Mouse (Mus musculus) brain, embryonic 14.5 days (tissue): Measurements from ENCODE around the gene Agpat3. TPM values are rescaled to one million over a fixed set of nuclear protein-coding genes. Genes with fewer than 3 reads are reported as not detected.

Experiments
- DNase-seq: peaks from one replicate; pipeline ENCODE4 v3.0.0-alpha.2; 2011; ENCODE audit warnings: low read depth
- CTCF ChIP-seq: fragments of 200-500 bp; IDR thresholded peaks from 2 replicates; pipeline ENCODE4 v1.5.1; 2012; ENCODE audit warnings: inconsistent platforms, mild to moderate bottlenecking, moderate library complexity, borderline replicate concordance; ENCODE audit not compliant: insufficient read depth, insufficient read length; ENCODE audit errors: extremely low read depth
- POLR2A ChIP-seq: fragments of 200-500 bp; IDR thresholded peaks from 2 replicates; pipeline ENCODE4 v1.6.1; 2012; ENCODE audit warnings: mild to moderate bottlenecking, inconsistent platforms, borderline replicate concordance; ENCODE audit not compliant: poor library complexity, insufficient read depth, insufficient read length, severe bottlenecking; ENCODE audit errors: extremely low read depth
- polyA plus RNA-seq: library from polyadenylated mRNA; depleted of rRNA; stranded (reverse); fragments of >200 nt; gene quantifications from 2 replicates; pipeline ENCODE4 v1.2.3, GENCODE M21; 2012

Agpat3 gene
- polyA plus RNA-seq, 1 experiment, result 95.2 TPM

DNA sequence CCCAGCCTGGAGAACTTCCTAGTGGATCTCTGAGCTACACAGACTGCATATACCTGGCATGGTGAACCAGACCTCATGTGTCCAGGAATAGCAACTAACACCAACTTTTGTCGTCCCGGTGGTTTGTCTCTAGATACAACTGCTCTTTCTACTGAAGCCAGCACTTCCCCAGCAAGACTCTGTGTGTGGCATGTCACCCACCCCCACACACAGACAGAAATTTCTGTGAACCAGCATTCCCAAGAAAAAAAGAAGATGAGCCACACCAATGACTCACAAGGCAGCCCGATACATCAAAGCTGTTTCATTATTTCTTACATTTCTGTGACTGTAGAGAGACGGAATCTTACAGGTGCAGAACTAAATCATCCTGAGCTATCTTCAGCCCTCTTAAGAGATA is 52.2 kb downstream of the Agpat3 start:
- no peak for DNase-seq
- TF ChIP-seq POLR2A, result no peak
- no peak for TF ChIP-seq CTCF

DNA sequence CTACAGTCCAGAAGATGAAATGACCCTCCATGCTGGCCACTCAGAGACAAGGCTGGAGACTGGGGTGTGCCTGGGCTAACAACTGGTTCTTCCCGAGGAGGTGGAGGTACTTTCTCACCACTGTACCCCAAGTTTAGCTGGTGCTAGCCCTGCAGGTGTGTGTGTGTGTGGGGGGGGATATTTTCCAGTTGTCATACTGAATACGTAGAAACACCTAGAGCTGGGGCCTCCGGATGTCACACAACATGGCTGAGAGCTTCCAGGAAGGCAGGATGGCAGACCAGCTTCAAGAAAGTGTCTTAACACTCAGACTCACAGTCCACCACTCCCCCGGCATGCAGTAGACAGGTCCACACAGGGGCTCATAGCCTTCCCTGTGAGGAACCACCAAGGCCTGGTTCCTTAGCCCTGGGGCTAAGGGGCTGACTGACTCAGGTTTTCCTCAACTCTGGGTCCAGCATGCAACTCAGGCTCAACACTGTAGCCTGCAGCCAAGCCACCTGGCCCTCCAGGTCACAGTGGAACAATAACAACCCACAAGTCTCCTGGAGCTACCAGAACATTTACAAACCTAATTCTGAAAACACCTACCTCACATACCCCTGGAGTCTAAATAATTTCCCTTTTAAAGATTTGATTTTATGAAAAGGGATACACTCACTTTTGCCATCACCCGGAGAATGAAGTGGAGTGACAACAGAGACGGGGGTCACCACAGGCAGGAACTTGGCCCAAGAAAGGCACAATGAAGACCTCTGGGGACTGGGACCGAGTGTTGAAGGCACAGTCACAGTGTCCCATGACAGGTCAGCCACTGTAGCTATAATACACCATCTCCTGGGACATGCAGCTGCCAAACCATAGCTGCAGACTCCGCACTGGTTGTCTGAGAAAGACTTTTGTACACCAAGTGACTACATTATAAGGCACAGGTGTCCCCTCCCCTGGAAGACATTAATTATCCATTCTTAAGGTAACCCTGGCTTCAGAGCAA is 53.3 kb downstream of the Agpat3 start:
- DNase-seq, result no peak
- TF ChIP-seq POLR2A, result no peak
- TF ChIP-seq CTCF, result no peak

DNA sequence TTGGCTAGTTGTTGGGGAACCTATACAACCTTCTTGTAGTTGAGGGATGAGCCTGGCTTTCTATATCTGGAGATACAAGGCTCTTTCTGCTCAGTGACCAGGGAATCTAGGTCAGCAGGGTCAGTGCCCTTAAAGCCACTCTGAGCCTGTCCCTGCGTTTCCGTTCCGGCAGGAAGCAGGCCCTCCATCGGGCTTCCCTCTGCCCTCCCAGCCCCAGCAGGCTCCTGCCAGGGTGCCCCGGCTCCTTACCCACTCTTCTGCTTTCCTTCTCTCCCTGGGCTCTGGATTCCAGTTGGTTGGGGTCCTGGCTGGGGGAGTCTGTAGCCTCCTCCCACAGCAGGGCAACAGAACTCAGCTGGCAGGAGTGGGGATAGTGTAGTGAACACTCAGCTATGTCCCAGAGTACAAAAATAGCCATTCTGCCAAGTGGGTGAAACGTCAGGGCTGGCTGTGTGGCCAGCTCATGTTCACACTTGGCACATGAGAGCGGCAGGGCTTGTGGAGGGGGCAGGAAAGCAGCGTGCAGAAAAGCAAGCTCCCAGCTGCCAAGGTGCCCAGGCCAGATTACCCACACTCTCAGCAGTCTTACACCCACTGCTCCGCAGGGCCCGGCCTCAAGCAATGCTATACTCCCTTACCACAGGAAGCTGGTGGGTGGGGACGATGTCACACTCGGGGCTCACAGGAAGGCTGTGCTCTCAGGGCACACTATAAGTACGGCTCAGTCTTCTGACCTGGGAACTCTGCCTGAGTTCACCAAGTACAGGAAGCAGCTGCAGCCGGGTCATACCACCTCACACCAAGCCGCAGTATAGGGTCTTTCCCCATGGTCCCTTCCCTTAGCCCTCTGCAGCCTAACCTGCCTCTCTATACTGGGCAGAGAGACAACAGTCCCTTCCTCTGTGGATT is 54.5 kb downstream of the Agpat3 start:
- TF ChIP-seq POLR2A (no peak), CTCF (no peak)
- DNase-seq, result peak; percentile 37

DNA sequence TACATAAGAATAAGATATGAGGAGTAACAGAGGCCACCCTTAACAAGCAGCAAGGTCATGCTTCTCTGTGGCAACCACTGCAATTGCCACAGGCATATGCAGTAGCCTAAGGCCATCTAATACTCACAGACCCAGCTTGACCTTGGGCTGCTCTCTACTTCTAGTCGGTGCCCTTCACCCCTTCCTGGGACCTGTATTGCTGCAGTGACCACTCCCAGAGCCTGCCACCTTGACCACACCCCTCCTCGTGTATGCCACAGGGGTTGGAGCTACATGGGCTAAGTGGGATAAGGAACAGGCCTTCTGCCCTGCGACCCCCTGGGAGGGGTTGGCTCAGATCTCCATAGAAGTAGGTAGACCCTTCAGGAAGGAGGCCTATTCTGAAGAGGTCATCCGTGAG is 55.3 kb downstream of the Agpat3 start:
- TF ChIP-seq POLR2A, result no peak
- TF ChIP-seq CTCF, result no peak
- DNase-seq, result no peak

DNA sequence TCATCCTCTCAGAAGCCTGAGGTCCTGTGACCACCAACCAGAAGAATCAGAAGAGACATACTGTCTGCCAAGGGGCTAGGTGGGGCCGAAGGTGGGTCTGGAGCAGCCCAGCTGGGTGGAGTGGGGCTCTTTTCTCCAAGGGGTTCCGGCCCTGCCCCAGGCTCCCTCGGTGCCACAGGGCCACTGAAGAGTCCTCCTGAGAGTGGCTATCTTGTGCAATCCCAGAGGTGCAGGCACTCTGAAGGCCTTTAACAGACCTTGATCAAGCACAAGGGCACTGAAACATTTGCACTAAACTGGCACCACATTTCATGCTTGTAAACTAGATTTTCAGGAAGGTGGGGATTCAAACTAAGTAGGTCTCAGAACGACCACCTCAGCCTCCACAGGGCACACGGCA is 55.9 kb downstream of the Agpat3 start:
- no peak for DNase-seq
- TF ChIP-seq POLR2A (no peak), CTCF (no peak)

DNA sequence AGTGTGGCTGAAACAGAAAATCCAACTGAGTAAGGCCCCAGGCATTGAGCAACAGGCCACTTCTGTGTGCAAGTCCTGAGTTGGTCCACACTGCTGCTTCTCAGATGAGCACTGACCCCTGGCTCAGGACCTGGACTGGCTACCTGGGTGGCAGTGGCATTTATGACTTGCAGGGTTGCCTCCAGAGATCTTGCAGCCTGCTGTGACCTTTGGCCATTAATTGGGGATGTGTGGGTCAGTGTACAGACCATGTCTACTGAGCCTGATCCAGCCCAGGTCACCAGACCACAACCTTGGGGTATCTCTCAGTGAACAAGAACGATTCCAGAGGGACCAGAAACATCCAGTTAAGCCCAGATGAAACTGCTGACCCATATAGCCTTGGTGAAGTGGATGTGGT is 58.7 kb downstream of the Agpat3 start:
- DNase-seq, result no peak
- no peak for TF ChIP-seq POLR2A
- no peak for TF ChIP-seq CTCF

DNA sequence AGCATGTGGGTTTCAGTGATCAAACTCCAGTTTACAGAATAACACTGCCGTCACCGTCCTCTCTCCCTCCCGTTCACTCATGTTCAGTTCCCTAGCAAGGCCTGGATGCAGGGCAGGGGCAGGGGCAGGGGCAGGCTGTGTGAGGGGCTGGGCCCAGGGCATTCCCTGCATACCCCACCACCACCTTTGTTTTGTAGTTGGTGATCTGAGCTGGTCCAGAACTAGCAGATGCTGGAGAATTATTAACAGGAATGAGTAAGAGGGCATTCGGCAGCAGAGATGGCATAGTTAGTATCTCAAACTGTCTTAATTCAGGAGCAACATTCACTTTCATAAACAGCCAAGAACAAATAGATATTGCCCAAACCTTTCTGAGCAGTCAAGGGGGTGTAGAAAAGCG is 59.9 kb downstream of the Agpat3 start:
- no peak for DNase-seq
- TF ChIP-seq POLR2A (no peak), CTCF (no peak)

DNA sequence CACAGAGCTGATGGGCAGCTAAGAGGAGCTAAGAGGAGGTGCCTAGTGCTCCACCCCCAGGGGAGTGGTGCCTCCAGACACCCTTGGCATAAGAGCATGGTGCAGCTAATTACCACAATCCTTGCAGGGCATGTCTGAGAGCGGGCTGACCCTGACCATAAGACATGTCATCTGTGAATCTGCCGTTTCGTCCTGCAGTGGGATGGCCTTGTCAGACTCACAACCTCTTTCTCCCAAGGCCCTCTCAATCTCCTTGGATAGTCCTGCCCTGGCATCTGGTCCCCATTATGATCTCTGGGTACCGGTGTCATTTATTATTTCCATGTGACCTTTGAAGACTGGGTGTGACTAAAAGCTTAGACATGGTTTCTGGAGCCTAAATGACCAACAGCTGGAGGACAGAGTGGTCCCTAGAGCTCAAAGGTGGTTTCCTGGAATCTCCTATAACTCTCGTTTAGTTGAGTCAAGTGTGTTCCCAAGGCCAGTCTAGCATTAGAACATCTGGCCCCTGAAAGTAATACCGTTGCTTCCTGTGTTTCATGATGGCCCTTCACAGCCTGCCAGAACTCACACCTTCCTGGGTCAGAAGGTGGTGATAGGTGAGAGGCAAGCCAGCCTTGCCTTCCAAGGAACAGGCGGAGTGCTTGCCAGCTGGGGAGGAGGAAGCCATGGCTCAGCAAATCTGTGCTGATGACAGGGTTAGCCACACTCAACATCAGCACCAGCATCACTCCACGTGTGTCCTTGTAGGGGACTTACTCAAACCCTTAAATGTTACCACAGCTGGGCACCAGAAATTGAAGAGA is 61.4 kb downstream of the Agpat3 start:
- TF ChIP-seq POLR2A (no peak), CTCF (no peak)
- no peak for DNase-seq

DNA sequence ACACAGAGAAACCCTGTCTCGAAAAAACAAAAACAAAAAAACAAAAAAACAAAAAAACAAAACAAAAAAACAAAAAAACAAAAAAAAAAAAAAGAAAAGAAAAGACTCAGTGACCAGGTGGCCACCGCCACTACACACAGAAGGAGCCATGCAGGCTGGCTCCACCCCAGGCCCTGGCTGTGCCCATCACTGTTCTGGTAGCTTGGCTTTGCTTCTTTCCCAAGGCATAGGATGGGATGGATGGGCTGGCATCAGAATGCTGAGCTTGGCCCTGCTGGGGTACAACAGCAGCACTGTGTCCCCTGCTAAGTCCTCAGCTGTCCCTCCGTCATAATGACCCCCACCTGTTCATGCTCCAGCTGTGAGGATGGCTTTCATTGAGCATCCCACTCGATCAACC is 63.4 kb downstream of the Agpat3 start:
- DNase-seq, result no peak

DNA sequence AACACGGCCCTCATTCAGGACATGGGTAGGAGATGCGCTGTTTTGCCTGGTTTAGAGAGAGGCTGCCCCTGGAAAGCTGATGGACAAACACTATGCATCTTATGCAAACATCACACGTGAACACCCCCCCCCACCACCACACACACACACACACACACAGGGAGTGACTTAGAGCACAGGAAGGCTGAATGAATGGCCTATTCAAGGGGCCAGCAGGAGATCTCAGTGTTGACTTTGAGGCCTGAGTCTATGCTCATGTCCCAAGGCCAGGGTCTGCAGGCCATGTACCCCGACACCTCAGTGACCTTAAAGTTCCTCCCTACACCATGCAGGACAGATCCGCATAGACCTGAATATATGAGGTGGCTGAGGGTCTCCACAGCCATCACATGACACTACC is 64.2 kb downstream of the Agpat3 start:
- no peak for DNase-seq
- TF ChIP-seq CTCF (no peak), POLR2A (no peak)

More for the DNA sequence above, 63.4 kb downstream of the Agpat3 start:
- TF ChIP-seq CTCF (no peak), POLR2A (no peak)

DNA sequence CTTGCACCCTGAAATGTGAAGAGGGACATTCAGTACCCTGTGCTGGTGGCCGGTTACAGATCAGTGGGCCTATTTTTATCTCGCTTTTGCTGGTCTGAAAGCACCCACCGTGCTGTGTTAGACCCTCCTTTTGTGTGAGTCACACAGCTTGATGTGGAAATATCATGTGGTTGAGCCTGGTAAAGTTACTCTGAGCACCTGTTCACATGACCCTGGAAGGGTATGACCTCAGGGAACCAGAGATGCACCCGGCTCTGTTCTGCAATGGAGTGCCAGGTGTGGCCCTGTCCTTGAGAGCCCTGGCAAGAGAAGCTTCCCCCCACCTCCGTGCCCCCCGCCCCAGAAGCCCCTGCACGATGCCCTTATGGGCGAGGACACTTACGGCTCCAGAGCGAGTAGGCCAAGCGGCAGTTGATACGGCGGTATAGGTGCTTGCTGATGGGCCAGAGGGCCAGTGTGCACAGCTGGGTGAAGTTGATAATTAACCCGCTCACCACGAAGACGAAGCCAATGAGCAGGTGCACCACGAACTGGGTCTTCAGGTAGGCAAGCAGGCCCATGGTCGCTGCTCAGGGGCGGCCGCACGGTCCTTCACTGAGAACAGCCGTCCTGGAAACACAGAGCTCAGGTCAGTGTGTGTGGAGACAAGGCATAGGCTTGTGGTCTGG is 64.7 kb downstream of the Agpat3 start:
- no peak for DNase-seq
- TF ChIP-seq POLR2A (no peak), CTCF (no peak)

DNA sequence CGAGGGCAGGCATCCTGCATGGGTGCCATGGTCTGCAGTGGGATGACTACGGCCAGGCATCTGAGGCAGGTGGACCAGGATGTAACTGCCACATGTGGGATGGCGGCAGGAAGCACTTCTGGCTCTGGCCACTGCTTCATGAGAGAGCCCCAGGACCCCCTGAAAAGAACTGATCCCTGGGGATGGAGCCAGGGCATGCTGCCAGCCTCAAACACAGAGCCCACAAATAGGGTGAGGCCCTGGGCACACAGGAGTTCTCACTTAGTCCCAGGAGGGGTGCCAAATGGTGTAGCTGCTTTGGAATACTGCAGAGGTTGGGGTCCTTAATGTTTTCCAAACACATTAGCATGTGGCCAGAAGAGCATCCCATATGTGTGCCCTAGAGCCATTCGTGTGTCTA is 66.3 kb downstream of the Agpat3 start:
- no peak for TF ChIP-seq CTCF
- no peak for TF ChIP-seq POLR2A
- DNase-seq, result no peak
